Mouse (Mus musculus) myocyte (in vitro differentiated cells): ENCODE results near the gene Hsf5.

Experiments used
- CEBPB ChIP-seq: IDR thresholded peaks from 2 replicates; pipeline ENCODE4 v1.6.1; 2011; ENCODE audit warnings: mild to moderate bottlenecking, moderate library complexity; ENCODE audit not compliant: poor library complexity, insufficient read depth, severe bottlenecking
- E2F4 ChIP-seq: IDR thresholded peaks from one replicate; pipeline ENCODE4 v1.6.1; 2011; ENCODE audit warnings: mild to moderate bottlenecking, control low read depth, moderate library complexity; ENCODE audit not compliant: insufficient read depth
- MAX ChIP-seq: IDR thresholded peaks from one replicate; pipeline ENCODE4 v1.6.1; 2011; ENCODE audit warnings: low read depth, mild to moderate bottlenecking, control low read depth
- MYOD1 ChIP-seq, 3 experiments: IDR thresholded peaks; one replicate each; pipeline ENCODE4 v1.6.1; 2011; ENCODE audit warnings: control low read depth in 2 of 3, low read depth in 2 of 3, mild to moderate bottlenecking in 2 of 3, moderate library complexity in 1 of 3; ENCODE audit not compliant: insufficient read length in 2 of 3, control insufficient read depth in 1 of 3
- MYOG ChIP-seq, 3 experiments: IDR thresholded peaks; one replicate each; pipeline ENCODE4 v1.6.1; 2011; ENCODE audit warnings: control low read depth in 2 of 3, low read depth in 2 of 3, mild to moderate bottlenecking in 2 of 3; ENCODE audit not compliant: insufficient read length in 2 of 3, control insufficient read depth in 1 of 3, insufficient read depth in 1 of 3
- POLR2A ChIP-seq: IDR thresholded peaks from one replicate; pipeline ENCODE4 v1.6.1; 2011; ENCODE audit warnings: low read depth, mild to moderate bottlenecking, control low read depth, moderate library complexity; ENCODE audit not compliant: insufficient read length
- POLR2AphosphoS2 ChIP-seq: IDR thresholded peaks from one replicate; pipeline ENCODE4 v1.6.1; 2011; ENCODE audit warnings: low read depth, control low read depth; ENCODE audit not compliant: insufficient read length
- REST ChIP-seq: IDR thresholded peaks from one replicate; pipeline ENCODE4 v1.6.1; 2011; ENCODE audit warnings: mild to moderate bottlenecking, control low read depth, moderate library complexity; ENCODE audit not compliant: insufficient read depth, insufficient read length
- SRF ChIP-seq: IDR thresholded peaks from one replicate; pipeline ENCODE4 v1.6.1; 2011; ENCODE audit warnings: low read depth; ENCODE audit not compliant: control insufficient read depth, insufficient read length
- TCF12 ChIP-seq: IDR thresholded peaks from one replicate; pipeline ENCODE4 v1.6.1; 2011; ENCODE audit warnings: mild to moderate bottlenecking, control low read depth; ENCODE audit not compliant: poor library complexity, insufficient read depth, severe bottlenecking
- TCF3 ChIP-seq: IDR thresholded peaks from one replicate; pipeline ENCODE4 v1.6.1; 2011; ENCODE audit warnings: low read depth, control low read depth; ENCODE audit not compliant: insufficient read length
- USF1 ChIP-seq: IDR thresholded peaks from one replicate; pipeline ENCODE4 v1.6.1; 2011; ENCODE audit warnings: low read depth, mild to moderate bottlenecking, control low read depth, moderate library complexity

DNA sequence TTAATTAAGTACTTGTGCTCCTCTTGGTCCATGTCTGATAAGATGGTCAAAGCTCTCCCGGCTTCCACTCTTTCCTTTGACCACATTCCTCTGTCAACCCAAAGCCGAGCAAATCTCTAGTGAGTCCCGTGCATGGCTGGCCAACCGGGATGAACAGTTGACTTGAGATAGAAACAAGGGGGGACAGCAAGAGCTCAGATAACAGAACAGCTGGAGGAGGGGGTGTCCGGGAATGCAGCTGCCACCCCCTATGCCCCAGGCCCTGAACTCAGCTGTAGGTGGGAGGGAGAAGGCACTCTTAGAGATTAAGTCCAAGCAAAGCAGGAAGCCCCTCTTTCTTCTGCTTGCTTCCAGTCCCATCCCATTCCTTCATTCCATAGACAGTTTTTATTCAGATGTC is 46.2 kb upstream of the Hsf5 start:
- TF ChIP-seq POLR2A (no peak), CEBPB (no peak), POLR2AphosphoS2 (no peak), MYOG (IDR thresholded peaks at IDR 0.05; ENCODE audit: control insufficient read depth in 1 of 3, insufficient read depth in 1 of 3, insufficient read length in 2 of 3, low read depth in 2 of 3) (peak in 2 of 3 experiments; percentile 27 to 69), E2F4 (no peak), SRF (no peak), MAX (no peak), TCF12 (no peak), USF1 (no peak), MYOD1 (IDR thresholded peaks at IDR 0.05; ENCODE audit: control insufficient read depth in 1 of 3, insufficient read length in 2 of 3, low read depth in 2 of 3) (peak in 2 of 3 experiments; percentile 46 to 59), REST (no peak), TCF3 (no peak)
